Mouse (Mus musculus) urinary bladder, postnatal 36 days (tissue): ENCODE results near the gene Bms1.

Experiments used
- DNase-seq, 2 experiments: peaks; one replicate each; pipeline ENCODE4 v3.0.0; 2022; ENCODE audit warnings: low spot score in 2 of 2, mixed read lengths in 1 of 2

The Bms1 gene

GRCm38 (mm10) chr6:118419050-118419920, at the start of gene Bms1:
TSS of gene Bms1 (minus strand) at chr6:118419474.
- peak; percentile 93 to 94 for DNase-seq

- DNase-seq = no peak
Measured at GRCm38 (mm10) chr6:118462069-118462705, 42.9 kb upstream of the Bms1 start.

- DNase-seq = no peak
Measured at GRCm38 (mm10) chr6:118457726-118458125, 38.5 kb upstream of the Bms1 start.

DNA sequence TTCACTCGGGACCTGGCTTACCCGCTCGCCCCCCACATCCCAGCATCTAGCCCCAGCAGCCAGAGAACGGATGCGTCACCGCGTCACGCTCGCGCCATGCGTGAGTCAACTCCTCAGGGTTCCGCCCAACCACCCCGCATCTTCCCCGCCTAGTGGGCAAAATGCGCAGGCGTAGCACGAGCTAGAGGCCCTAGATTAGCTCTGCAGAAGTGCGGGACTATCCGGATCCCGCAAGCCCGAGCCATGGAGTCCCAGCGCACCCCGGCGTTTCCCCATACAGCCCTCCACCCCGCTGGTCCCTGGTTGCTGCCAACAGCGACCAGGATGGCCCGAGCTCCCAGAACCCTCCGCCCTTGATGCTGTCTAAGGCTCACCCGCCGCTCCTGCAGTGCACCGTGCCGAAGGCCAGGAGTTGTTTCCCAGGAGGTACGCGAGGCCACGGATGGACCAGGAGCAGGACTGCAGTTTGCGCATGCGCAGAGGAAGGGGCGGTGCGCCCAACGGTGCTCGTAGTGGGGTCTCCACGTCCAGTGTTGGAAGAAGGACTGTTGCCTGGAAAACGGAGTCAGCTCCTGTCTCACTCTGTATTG, 35.9 kb upstream of the Bms1 start, which contains the start of gene Zfp248:
Zfp248 (minus strand) TSS at position 487 of the 590 bp plus-strand sequence.
- DNase-seq = peak; percentile 67 to 78

DNA sequence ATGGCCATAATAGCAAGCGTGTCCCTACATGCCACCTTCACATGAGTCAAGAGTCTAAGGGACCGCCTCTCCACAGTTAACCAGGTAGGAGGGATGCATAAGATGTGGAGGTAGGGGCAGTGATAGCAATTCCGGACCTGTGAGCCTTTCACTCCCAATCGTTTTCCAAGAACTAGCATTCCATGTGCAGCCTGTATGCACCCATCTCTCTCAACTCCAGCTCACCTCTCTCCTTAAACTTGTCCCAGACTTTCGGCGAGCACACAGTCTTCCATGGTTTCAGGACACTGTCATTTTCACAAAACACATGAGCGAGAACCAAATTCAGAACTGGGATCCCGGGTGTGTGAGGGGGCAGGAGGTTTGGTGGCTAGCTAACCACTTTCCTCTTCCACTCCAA, 35.2 kb upstream of the Bms1 start:
- no peak for DNase-seq

DNA sequence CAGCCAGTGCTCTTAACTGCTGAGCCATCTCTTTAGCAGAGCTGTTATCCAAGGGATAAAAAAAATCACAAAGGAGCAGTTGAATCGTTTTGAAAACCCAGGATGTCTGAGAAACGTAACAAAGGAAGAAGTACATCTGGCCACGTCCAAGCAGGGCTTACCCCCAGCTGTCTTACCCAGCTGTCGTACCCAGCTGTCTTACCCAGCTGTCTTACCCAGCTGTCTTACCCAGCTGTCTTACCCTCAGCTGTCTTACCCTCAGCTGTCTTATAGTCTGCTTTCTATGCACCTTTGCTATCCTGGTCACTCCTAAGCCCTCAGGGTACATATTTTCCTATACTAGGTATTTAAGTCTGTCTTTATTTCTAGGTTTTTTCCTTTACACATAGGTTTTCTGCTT, 12.2 kb upstream of the Bms1 start:
- no peak for DNase-seq

GRCm38 (mm10) chr6:118426666-118427065, 7.4 kb upstream of the Bms1 start:
- no peak for DNase-seq

GRCm38 (mm10) chr6:118410428-118410827, 8.8 kb downstream of the Bms1 start:
- DNase-seq = no peak

DNA sequence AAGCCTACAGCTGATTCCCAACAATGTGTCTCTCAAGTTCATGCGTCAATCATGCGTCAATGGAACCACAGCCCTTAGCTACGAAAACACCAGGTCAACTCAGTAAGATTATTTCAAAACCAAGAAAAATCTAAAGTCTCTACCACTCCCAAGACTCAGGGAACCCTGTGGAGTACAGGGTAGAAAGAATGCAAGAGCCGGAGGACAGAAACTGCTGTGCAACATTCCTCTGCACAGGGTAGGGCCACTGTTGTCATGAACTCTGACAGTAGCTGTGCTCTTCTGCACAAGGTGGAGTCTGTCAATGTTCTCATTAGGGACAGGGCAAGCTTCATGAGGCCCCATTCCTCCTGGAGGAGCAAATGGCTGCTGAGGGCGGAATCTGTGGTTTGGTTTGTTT, 10.8 kb downstream of the Bms1 start:
- no peak for DNase-seq

DNA sequence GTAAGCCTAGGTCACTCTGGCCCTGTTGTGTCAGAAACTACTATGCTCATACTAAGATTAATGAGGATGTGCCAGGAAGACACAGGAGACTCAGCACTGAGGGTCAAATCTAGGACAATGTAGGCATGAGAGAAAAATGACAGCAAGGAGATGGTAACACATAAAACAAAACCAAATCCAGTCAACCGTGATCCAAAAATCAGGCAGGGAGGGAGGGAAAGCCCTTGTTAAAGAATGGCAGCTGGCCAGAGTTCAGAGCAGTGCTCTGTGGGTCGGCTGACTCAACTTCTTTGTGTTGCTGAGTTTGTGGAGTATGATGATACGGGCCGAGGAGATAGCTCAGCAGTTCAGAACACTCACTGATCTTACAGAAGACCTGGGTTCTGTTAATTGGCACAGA, 12.9 kb downstream of the Bms1 start:
- DNase-seq = no peak

DNA sequence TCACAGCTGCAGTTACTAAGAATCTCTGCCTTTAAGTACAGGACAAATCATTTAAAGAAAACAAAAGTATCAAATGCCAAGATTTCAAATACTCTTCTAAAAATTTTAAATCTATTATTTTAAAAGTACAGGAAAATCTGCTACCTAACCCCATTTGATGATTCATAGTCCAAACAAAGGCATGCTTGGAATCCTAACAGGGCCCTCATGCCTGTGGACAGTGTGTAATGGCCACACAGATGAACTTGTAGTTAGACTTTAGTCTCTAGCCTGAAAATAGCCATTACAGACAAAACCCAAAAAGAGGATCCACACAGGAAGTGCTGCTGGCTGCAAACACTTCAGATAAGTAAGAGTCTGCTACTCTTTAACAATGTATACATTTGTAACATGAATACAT, 28.5 kb downstream of the Bms1 start:
- DNase-seq = no peak

- DNase-seq = no peak
Measured at GRCm38 (mm10) chr6:118385962-118386361, 33.3 kb downstream of the Bms1 start.

DNA sequence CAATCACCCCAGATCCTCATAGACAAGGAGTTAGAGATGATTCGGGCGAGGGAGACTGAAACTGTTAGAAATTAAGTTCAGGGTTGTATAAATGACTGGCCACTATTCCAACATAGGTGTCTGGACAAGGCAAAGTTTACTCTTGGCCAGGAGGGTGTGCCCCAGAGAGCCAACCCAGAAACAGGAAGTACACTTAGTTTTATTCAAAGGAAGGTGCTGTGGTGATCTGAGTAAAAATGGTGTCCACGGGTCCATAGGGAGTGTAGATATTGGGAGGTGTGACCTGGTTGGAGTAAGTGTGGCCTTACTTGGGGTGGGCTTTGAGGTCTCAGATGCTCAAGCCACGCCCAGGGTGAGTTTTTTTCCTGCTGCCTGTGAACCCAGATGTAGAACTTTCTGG, 38.0 kb downstream of the Bms1 start:
- no peak for DNase-seq

DNA sequence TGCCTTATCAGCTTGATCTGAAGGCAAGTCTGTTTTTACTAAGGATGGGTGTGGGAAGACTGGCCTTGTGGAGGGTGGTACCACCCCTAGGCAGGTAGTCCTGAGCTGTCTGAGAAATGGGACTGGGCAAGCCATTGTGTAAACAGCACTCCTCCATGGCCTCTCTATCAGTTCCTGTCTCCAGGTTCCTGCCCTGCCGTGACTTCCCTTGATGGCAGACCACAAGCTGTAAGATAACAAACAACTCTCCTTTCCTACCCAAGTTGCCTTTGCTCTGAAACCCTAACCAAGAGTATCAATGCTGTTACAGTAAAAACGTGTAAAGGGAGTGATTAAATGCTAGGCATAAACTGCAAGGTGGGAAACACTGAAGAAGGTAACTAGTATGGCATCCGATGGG, 38.6 kb downstream of the Bms1 start:
- no peak for DNase-seq

DNA sequence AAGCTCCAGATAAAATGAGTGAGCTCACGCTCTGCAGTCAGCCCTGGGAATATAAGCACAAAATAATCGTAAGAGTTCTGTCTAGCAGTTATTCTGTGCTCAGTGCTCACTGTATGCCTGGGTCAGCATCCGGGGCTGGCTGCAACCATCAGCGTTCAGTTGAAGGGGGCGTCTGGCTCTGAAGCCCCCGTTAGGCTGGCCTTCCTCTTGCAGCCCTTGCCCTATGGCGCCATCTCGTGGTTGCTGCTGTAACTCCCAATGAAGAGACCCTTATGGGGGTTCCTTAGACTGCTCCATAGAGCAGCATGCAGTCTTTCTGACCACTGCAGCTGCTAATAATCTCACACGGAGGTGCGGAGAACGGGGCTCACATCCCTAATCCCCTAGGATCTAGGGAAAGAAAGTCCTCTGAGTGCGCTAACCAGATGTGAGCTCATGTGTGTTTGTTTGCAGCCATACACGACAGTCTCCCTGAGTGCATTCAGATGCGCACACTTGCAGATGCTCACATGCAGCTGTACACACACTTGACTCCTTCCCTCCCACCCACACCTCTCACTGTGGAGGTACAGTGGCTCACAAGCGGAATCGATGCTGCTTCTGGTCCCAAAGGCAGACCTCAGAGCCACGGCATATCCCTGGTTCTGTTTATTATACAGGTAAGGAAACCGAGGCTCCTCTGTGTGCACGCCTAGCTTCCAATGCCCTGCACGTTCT, 39.7 kb downstream of the Bms1 start:
- DNase-seq = peak; percentile 25 to 31

- DNase-seq = no peak
Measured at GRCm38 (mm10) chr6:118377611-118378010, 41.7 kb downstream of the Bms1 start.

GRCm38 (mm10) chr6:118376023-118376422, 43.3 kb downstream of the Bms1 start:
- no peak for DNase-seq

- DNase-seq = no peak
Measured at GRCm38 (mm10) chr6:118375457-118375856, 43.8 kb downstream of the Bms1 start.

- DNase-seq = no peak
Measured at GRCm38 (mm10) chr6:118375026-118375425, 44.2 kb downstream of the Bms1 start.

- DNase-seq = peak in 1 of 2 experiments; percentile 25
Measured at GRCm38 (mm10) chr6:118373294-118373693, 46.0 kb downstream of the Bms1 start.

- DNase-seq = no peak
Measured at GRCm38 (mm10) chr6:118372794-118373193, 46.5 kb downstream of the Bms1 start.

DNA sequence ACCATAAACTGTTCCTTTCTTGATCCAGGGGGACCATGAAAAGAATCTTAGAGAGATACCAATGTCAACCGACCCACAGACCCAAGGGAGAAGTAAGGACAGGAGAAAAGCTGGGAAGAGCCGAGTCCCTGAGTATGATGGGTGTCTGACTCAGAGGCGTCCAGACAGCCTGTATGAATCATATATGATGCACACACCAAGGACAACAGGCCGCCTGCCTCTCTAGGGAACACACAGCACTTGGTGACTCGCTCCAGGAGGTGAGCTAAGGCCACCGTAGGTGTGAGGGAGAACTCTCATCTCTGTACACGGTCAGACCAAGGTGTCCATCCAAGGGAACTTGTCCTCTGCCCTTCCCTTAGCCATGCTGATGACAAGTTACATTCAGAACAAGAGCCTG, 51.8 kb downstream of the Bms1 start:
- DNase-seq = no peak
